Mouse (Mus musculus) myocyte (in vitro differentiated cells): ENCODE measurements around the gene Inka2. TPM values are rescaled to one million over a fixed set of nuclear protein-coding genes. Genes with fewer than 3 reads are reported as not detected.
A peak's percentile ranks its signal among the peaks of the same experiment; 100 is the strongest.

Experiments
- H3K27me3 ChIP-seq: one replicate; pipeline ENCODE4 v1.6.1; 2011; ENCODE audit not compliant: control insufficient read depth, insufficient read depth, insufficient read length
- H3K36me3 ChIP-seq: one replicate; pipeline ENCODE4 v1.6.1; 2011; ENCODE audit not compliant: control insufficient read depth, insufficient read depth
- H3K4me2 ChIP-seq: one replicate; pipeline ENCODE4 v1.6.1; 2011; ENCODE audit warnings: low read depth, control low read depth
- H3K4me3 ChIP-seq: one replicate; pipeline ENCODE4 v1.5.1; 2011; ENCODE audit warnings: mild to moderate bottlenecking, control low read depth, moderate library complexity
- H3K79me2 ChIP-seq: one replicate; pipeline ENCODE4 v1.6.1; 2011; ENCODE audit not compliant: control insufficient read depth, insufficient read depth
- H3ac ChIP-seq: one replicate; pipeline ENCODE4 v1.6.1; 2011; ENCODE audit not compliant: control insufficient read depth, insufficient read length
- CEBPB ChIP-seq: IDR thresholded peaks from 2 replicates; pipeline ENCODE4 v1.6.1; 2011; ENCODE audit warnings: mild to moderate bottlenecking, moderate library complexity; ENCODE audit not compliant: poor library complexity, insufficient read depth, severe bottlenecking
- E2F4 ChIP-seq: IDR thresholded peaks from one replicate; pipeline ENCODE4 v1.6.1; 2011; ENCODE audit warnings: mild to moderate bottlenecking, control low read depth, moderate library complexity; ENCODE audit not compliant: insufficient read depth
- MAX ChIP-seq: IDR thresholded peaks from one replicate; pipeline ENCODE4 v1.6.1; 2011; ENCODE audit warnings: low read depth, mild to moderate bottlenecking, control low read depth
- MYOD1 ChIP-seq, 3 experiments: IDR thresholded peaks; one replicate each; pipeline ENCODE4 v1.6.1; 2011; ENCODE audit warnings: control low read depth in 2 of 3, low read depth in 2 of 3, mild to moderate bottlenecking in 2 of 3, moderate library complexity in 1 of 3; ENCODE audit not compliant: insufficient read length in 2 of 3, control insufficient read depth in 1 of 3
- MYOG ChIP-seq, 3 experiments: IDR thresholded peaks; one replicate each; pipeline ENCODE4 v1.6.1; 2011; ENCODE audit warnings: control low read depth in 2 of 3, low read depth in 2 of 3, mild to moderate bottlenecking in 2 of 3; ENCODE audit not compliant: insufficient read length in 2 of 3, control insufficient read depth in 1 of 3, insufficient read depth in 1 of 3
- POLR2A ChIP-seq: IDR thresholded peaks from one replicate; pipeline ENCODE4 v1.6.1; 2011; ENCODE audit warnings: low read depth, mild to moderate bottlenecking, control low read depth, moderate library complexity; ENCODE audit not compliant: insufficient read length
- POLR2AphosphoS2 ChIP-seq: IDR thresholded peaks from one replicate; pipeline ENCODE4 v1.6.1; 2011; ENCODE audit warnings: low read depth, control low read depth; ENCODE audit not compliant: insufficient read length
- REST ChIP-seq: IDR thresholded peaks from one replicate; pipeline ENCODE4 v1.6.1; 2011; ENCODE audit warnings: mild to moderate bottlenecking, control low read depth, moderate library complexity; ENCODE audit not compliant: insufficient read depth, insufficient read length
- SRF ChIP-seq: IDR thresholded peaks from one replicate; pipeline ENCODE4 v1.6.1; 2011; ENCODE audit warnings: low read depth; ENCODE audit not compliant: control insufficient read depth, insufficient read length
- TCF12 ChIP-seq: IDR thresholded peaks from one replicate; pipeline ENCODE4 v1.6.1; 2011; ENCODE audit warnings: mild to moderate bottlenecking, control low read depth; ENCODE audit not compliant: poor library complexity, insufficient read depth, severe bottlenecking
- TCF3 ChIP-seq: IDR thresholded peaks from one replicate; pipeline ENCODE4 v1.6.1; 2011; ENCODE audit warnings: low read depth, control low read depth; ENCODE audit not compliant: insufficient read length
- USF1 ChIP-seq: IDR thresholded peaks from one replicate; pipeline ENCODE4 v1.6.1; 2011; ENCODE audit warnings: low read depth, mild to moderate bottlenecking, control low read depth, moderate library complexity
- polyA plus RNA-seq: library from polyadenylated mRNA; unstranded; fragments of >200 nt; fragmentation: generic; extraction: Trizol; gene quantifications from one replicate; pipeline ENCODE4 v1.2.1, GENCODE M21; 2012; ENCODE audit warnings: missing spikeins

Inka2 gene
- polyA plus RNA-seq, 1 experiment, result 5.1 TPM

DNA sequence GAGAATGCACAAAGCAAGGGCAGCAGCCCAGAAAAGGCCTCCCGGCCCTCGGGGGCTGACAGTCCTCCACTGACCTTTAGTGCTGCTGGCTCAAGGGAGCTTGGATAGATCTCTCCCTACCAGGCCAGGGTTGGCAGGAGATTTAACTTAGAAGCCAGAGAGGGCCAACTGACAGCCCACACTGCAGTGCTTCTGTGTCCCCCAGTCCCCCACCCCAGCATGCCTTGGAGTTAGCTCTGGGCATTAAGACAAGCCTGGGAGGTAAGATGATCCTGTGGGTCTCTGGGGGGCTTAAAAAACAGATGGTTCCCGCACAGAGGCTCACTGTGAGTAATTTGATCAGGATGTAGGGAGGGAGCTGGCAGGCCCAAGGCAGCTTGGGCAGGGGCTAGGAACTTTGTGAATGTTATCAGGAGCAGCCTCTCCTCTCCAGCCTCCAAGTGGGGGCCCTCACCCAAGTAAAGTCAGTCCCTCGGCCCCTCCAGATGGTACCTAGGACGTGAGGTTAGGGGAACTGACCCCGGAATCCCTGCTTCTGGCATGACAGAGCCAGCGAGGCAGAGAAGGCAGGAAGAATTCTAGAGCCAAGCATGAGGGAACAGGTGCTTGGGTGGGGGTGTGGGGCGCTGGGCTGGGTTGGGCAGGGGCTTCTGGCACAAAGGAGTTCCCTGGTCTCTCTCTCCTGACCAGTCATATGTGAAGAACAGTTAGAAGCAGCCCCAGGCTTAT, 9.9 kb downstream of the Inka2 start:
- no peak overlapping the region for H3ac ChIP-seq
- H3K36me3 ChIP-seq, result no peaks in the 10 kb centered on the region
- H3K4me3 ChIP-seq, result no peak overlapping the region

DNA sequence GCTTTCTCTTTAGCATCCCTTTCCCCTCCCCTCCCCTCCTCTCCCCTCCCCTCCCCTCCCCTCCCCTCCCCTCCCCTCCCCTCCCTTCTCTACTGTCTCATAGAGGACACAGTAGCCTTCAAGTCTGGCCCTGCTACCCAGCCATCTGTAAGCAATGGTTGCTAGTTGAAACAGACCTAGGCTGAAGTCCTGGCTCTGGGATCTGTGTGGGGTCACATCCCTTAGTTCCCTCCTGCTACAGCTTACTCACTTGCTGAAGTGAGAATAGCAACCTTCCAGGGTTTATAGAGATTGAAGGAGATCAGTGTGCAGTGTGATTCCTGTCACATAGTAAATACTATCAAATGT, 10.4 kb downstream of the Inka2 start:
- TF ChIP-seq E2F4 (no peak), USF1 (no peak), MAX (no peak), TCF12 (no peak), POLR2AphosphoS2 (no peak), MYOG (IDR thresholded peaks at IDR 0.05; ENCODE audit: control insufficient read depth in 1 of 3, insufficient read depth in 1 of 3, insufficient read length in 2 of 3, low read depth in 2 of 3) (no peak), CEBPB (no peak), REST (no peak), MYOD1 (IDR thresholded peaks at IDR 0.05; ENCODE audit: control insufficient read depth in 1 of 3, insufficient read length in 2 of 3, low read depth in 2 of 3) (no peak), POLR2A (no peak), SRF (no peak), TCF3 (no peak)
- Histone ChIP-seq H3K27me3 (no peaks in the 10 kb centered on the region), H3K4me3 (no peak overlapping the region), H3K36me3 (no peaks in the 10 kb centered on the region), H3K79me2 (no peaks in the 10 kb centered on the region), H3ac (no peak overlapping the region), H3K4me2 (peak overlapping the region; percentile 27)

More for the DNA sequence above, 9.9 kb downstream of the Inka2 start:
- Histone ChIP-seq H3K79me2 (no peaks in the 10 kb centered on the region), H3K4me2 (peak overlapping the region; percentile 31), H3K27me3 (no peaks in the 10 kb centered on the region)
- TF ChIP-seq REST (no peak), POLR2A (no peak), MYOD1 (IDR thresholded peaks at IDR 0.05; ENCODE audit: control insufficient read depth in 1 of 3, insufficient read length in 2 of 3, low read depth in 2 of 3) (peak in 2 of 3 experiments; percentile 68 to 75), MAX (no peak), TCF3 (no peak), POLR2AphosphoS2 (no peak), E2F4 (no peak), CEBPB (no peak), USF1 (no peak), MYOG (IDR thresholded peaks at IDR 0.05; ENCODE audit: control insufficient read depth in 1 of 3, insufficient read depth in 1 of 3, insufficient read length in 2 of 3, low read depth in 2 of 3) (peak in 2 of 3 experiments; percentile 33 to 57), TCF12 (peak; percentile 34), SRF (no peak)

DNA sequence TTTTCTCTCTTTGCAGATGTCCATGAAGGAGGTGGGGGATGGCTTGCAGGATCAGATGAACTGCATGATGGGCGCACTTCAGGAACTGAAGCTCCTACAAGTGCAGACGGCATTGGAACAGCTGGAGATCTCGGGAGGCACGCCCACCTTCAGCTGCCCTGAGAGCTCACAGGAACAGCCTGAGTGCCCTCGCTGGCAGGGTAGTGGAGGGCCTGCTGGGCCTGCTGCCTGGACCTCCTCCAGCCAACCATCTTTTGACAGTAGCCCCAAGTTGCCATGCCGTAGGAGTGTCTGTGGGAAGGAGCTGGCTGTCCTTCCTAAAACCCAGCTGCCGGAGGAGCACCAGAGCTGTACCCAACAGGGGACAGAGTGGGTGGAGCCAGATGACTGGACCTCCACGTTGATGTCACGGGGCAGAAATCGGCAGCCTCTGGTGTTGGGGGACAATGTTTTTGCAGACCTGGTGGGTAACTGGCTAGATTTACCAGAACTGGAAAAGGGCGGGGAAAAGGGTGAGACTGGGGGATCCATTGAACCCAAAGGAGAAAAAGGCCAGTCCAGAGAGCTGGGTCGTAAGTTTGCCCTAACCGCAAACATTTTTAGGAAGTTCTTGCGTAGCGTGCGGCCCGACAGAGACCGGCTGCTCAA, 12.1 kb downstream of the Inka2 start:
- no peaks in the 10 kb centered on the region for H3K36me3 ChIP-seq
- H3K79me2 ChIP-seq, result no peaks in the 10 kb centered on the region
- peak overlapping the region; percentile 70 for H3K4me2 ChIP-seq
- TF ChIP-seq TCF12 (peak; percentile 81), MYOG (IDR thresholded peaks at IDR 0.05; ENCODE audit: control insufficient read depth in 1 of 3, insufficient read depth in 1 of 3, insufficient read length in 2 of 3, low read depth in 2 of 3) (peak; percentile 72 to 94 (median 93)), REST (no peak), SRF (no peak), MAX (no peak), USF1 (no peak), POLR2AphosphoS2 (no peak), TCF3 (peak; percentile 74), MYOD1 (IDR thresholded peaks at IDR 0.05; ENCODE audit: control insufficient read depth in 1 of 3, insufficient read length in 2 of 3, low read depth in 2 of 3) (peak; percentile 77 to 97 (median 97)), POLR2A (peak; percentile 12), CEBPB (no peak), E2F4 (no peak)
- no peak overlapping the region for H3K4me3 ChIP-seq
- no peaks in the 10 kb centered on the region for H3K27me3 ChIP-seq
- no peak overlapping the region for H3ac ChIP-seq

DNA sequence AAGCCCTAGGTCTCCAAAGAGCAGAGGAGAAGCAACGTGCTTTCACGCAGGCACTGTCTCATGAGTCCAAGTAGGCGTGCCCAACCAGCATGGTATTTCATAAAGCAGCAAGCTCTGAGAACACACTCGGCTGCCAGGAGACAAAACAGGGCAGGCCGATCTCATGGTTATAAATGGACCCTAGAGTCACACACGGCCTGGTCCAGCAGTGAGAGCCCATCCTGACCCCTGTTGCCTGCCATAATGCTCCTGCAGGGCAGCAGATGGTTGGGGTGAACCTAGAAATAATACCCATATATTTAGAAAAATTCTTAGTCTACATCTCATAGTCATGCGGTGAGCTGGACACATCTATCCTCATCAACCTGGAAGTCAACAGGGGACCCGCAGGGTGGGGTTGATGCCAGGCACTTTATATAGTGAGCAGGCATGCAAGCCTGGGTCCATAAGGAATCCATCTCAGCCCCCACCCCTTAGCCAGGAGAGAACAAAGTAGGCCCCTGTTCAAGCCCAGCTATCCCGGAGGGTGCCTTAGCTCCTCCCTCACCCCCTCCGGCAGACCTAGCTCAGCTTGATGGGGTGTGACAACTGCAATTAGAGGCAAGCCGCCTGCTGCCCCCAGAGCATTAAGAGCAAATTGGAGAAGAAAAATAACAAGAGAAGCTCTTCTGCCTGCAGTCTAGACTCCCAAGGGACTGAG, 13.6 kb downstream of the Inka2 start:
- Histone ChIP-seq H3ac (no peak overlapping the region), H3K4me3 (no peak overlapping the region), H3K4me2 (no peak overlapping the region), H3K79me2 (no peaks in the 10 kb centered on the region), H3K27me3 (no peaks in the 10 kb centered on the region), H3K36me3 (no peaks in the 10 kb centered on the region)
- TF ChIP-seq TCF12 (no peak), POLR2A (peak; percentile 28), MYOD1 (IDR thresholded peaks at IDR 0.05; ENCODE audit: control insufficient read depth in 1 of 3, insufficient read length in 2 of 3, low read depth in 2 of 3) (peak in 1 of 3 experiments; percentile 2), POLR2AphosphoS2 (peak; percentile 25)
